In the genomic region with DNA sequence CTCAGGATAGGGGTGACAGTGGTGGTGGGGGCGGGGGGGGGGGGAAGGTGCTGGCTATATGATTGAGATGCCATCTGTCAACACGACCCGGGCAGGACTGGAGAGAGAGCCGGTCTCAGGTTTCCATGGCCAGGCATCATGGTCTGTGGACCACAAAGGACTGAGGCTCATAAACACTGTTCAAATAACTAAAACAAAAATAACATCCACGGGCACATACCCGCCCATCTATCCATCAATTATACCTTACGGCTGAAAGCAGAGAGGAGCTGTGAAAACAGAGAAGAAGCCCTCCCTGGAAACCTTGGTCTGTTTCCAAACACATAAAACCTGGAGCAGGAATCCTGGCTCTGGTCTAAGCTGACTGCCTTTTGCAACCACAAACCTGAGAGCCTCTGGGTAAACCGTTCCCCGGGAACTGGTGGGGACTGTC, we compare ENCODE assay signal across 12 mouse cellular contexts.
DNase-seq lines count a peak whose midpoint lies in the region; ATAC-seq and TF ChIP-seq lines count a peak whose summit lies in the region.
"Had no signal": no experiment of that assay in that cellular context is flagged by ENCODE, and none has a peak within 500 bp of the region (broad histone marks: within the 10 kb centered on the region; RNA-seq: fewer than 3 reads in every experiment).

No protein-coding gene starts in this region.

- no peak for DNase-seq in kidney, adult 2 months
- peak; percentile 70 for DNase-seq in cerebellum, adult 9-10 months
- DNase-seq in urinary bladder, postnatal 10 days (ENCODE audit: low spot score) = no peak
- DNase-seq: kidney, adult 11 months; liver had no signal

- H3K36me3 ChIP-seq in kidney, embryonic 16.5 days (ENCODE audit: insufficient read depth, low read length) = no peaks in the 10 kb centered on the region
- no peaks in the 10 kb centered on the region for H3K36me3 ChIP-seq in kidney, adult 2 months (ENCODE audit: control insufficient read depth, insufficient read depth, low read length)
- H3K36me3 ChIP-seq in embryonic facial prominence, embryonic 13.5 days = no peaks in the 10 kb centered on the region
- no peaks in the 10 kb centered on the region for H3K36me3 ChIP-seq in limb, embryonic 13.5 days
- no peaks in the 10 kb centered on the region for H3K36me3 ChIP-seq in intestine, embryonic 16.5 days (ENCODE audit: control insufficient read depth, insufficient read depth, low read length)
- H3K36me3 ChIP-seq: embryonic facial prominence, embryonic 15.5 days had no signal

- peaks cover 28% of the 10 kb centered on the region for H3K4me1 ChIP-seq in kidney, embryonic 16.5 days (ENCODE audit: insufficient read depth, low read length)
- no peaks in the 10 kb centered on the region for H3K4me1 ChIP-seq in kidney, adult 2 months (ENCODE audit: control insufficient read depth, insufficient read depth, low read length)
- peaks cover 7% of the 10 kb centered on the region; the same call in 1 of the 2 replicates for H3K4me1 ChIP-seq in embryonic facial prominence, embryonic 13.5 days
- H3K4me1 ChIP-seq in limb, embryonic 13.5 days = peaks cover 24% of the 10 kb centered on the region
- peaks cover 3% of the 10 kb centered on the region; the same call in 1 of the 2 replicates for H3K4me1 ChIP-seq in intestine, embryonic 16.5 days (ENCODE audit: control insufficient read depth, insufficient read depth, low read length)

- H3K4me3 ChIP-seq in kidney, embryonic 16.5 days (ENCODE audit: low read length) = no peak overlapping the region
- no peak overlapping the region for H3K4me3 ChIP-seq in kidney, adult 2 months (ENCODE audit: insufficient read depth, low read depth, low read length)
- H3K4me3 ChIP-seq in embryonic facial prominence, embryonic 13.5 days = no peak overlapping the region
- no peak overlapping the region for H3K4me3 ChIP-seq in limb, embryonic 13.5 days
- H3K4me3 ChIP-seq in intestine, embryonic 16.5 days (ENCODE audit: low read length) = no peak overlapping the region
- H3K4me3 ChIP-seq: embryonic facial prominence, embryonic 15.5 days had no signal

- H3K9ac ChIP-seq in kidney, embryonic 16.5 days (replicated peaks; ENCODE audit: low read length) = no peak overlapping the region
- no peak overlapping the region for H3K9ac ChIP-seq in embryonic facial prominence, embryonic 13.5 days
- no peak overlapping the region for H3K9ac ChIP-seq in limb, embryonic 13.5 days
- H3K9ac ChIP-seq in intestine, embryonic 16.5 days (ENCODE audit: low read depth, low read length) = no peak overlapping the region
- H3K9ac ChIP-seq: embryonic facial prominence, embryonic 15.5 days had no signal

- no peak overlapping the region for H3K27ac ChIP-seq in kidney, embryonic 16.5 days (ENCODE audit: low read length)
- no peak overlapping the region for H3K27ac ChIP-seq in kidney, adult 2 months (ENCODE audit: insufficient read depth, low read depth, low read length)
- 0 out of 2 replicates have a peak overlapping the region, but pooled peaks have one; percentile 3 for H3K27ac ChIP-seq in embryonic facial prominence, embryonic 13.5 days
- peak overlapping the region; percentile 67 for H3K27ac ChIP-seq in limb, embryonic 13.5 days
- H3K27ac ChIP-seq in intestine, embryonic 16.5 days (ENCODE audit: low read length) = no peak overlapping the region
- H3K27ac ChIP-seq: embryonic facial prominence, embryonic 15.5 days; macrophage had no signal

- no peak for TF ChIP-seq POLR2A in kidney, adult 2 months (IDR thresholded peaks at IDR 0.05; ENCODE audit: low read depth, low read length)

- WGBS in kidney, embryonic 16.5 days = 14% methylated on average over 9 of the region's 9 CpGs
- WGBS in kidney, adult 2 months = 25% methylated on average over 9 of the region's 9 CpGs
- 31% methylated on average over 9 of the region's 9 CpGs for WGBS in embryonic facial prominence, embryonic 13.5 days
- 12% methylated on average over 9 of the region's 9 CpGs for WGBS in limb, embryonic 13.5 days
- 22% methylated on average over 8 of the region's 9 CpGs for WGBS in intestine, embryonic 16.5 days

- no peaks in the 10 kb centered on the region for H3K9me3 ChIP-seq in kidney, embryonic 16.5 days (ENCODE audit: low read length)
- H3K9me3 ChIP-seq in embryonic facial prominence, embryonic 13.5 days = no peaks in the 10 kb centered on the region
- H3K9me3 ChIP-seq in limb, embryonic 13.5 days = no peaks in the 10 kb centered on the region
- no peaks in the 10 kb centered on the region for H3K9me3 ChIP-seq in intestine, embryonic 16.5 days (ENCODE audit: control insufficient read depth, low read length)
- H3K9me3 ChIP-seq: embryonic facial prominence, embryonic 15.5 days had no signal

- no peak for TF ChIP-seq CTCF in kidney, adult 2 months (conservative IDR thresholded peaks at IDR 0.05; ENCODE audit: insufficient read depth, insufficient read length, low read depth, low read length)

- peak; percentile 93 for ATAC-seq in kidney, embryonic 16.5 days (ENCODE audit: low FRiP score, low TSS enrichment)
- ATAC-seq in embryonic facial prominence, embryonic 13.5 days (ENCODE audit: insufficient number of reproducible peaks, insufficient read depth, low FRiP score, low TSS enrichment, low read depth) = peak; percentile 56; the same call in 1 of the 2 replicates
- ATAC-seq in limb, embryonic 13.5 days (ENCODE audit: low FRiP score, low read depth) = peak; percentile 85
- ATAC-seq in erythroid progenitor cell, adult 5-6 weeks (replicated peaks; ENCODE audit: low FRiP score, poor library complexity, severe bottlenecking) = no peak
- ATAC-seq in intestine, embryonic 16.5 days = no peak

- no peaks in the 10 kb centered on the region for H3K27me3 ChIP-seq in kidney, embryonic 16.5 days (ENCODE audit: insufficient read depth, low read length)
- no peaks in the 10 kb centered on the region for H3K27me3 ChIP-seq in kidney, adult 2 months (replicated peaks; ENCODE audit: control insufficient read depth, insufficient read depth, low read length)
- H3K27me3 ChIP-seq in embryonic facial prominence, embryonic 13.5 days = no peaks in the 10 kb centered on the region
- no peaks in the 10 kb centered on the region for H3K27me3 ChIP-seq in limb, embryonic 13.5 days
- no peaks in the 10 kb centered on the region for H3K27me3 ChIP-seq in intestine, embryonic 16.5 days (replicated peaks; ENCODE audit: control insufficient read depth, insufficient read depth, low read length)
- H3K27me3 ChIP-seq: embryonic facial prominence, embryonic 15.5 days had no signal

- no peak overlapping the region for H3K4me2 ChIP-seq in kidney, embryonic 16.5 days (replicated peaks; ENCODE audit: low read depth, low read length)
- H3K4me2 ChIP-seq in embryonic facial prominence, embryonic 13.5 days = no peak overlapping the region
- H3K4me2 ChIP-seq in limb, embryonic 13.5 days (replicated peaks) = peak overlapping the region; percentile 35
- no peak overlapping the region for H3K4me2 ChIP-seq in intestine, embryonic 16.5 days (ENCODE audit: low read depth, low read length)
- H3K4me2 ChIP-seq: embryonic facial prominence, embryonic 15.5 days had no signal

Comparison
In these comparisons a context has a peak if more than half of its experiments do, and no peak if none do; other contexts are left out.
1. ATAC-seq: peak in kidney, embryonic 16.5 days (single experiment), embryonic facial prominence, embryonic 13.5 days (single experiment) and limb, embryonic 13.5 days (single experiment); none in erythroid progenitor cell, adult 5-6 weeks (single experiment) and intestine, embryonic 16.5 days (single experiment).
2. H3K27ac ChIP-seq: peak in embryonic facial prominence, embryonic 13.5 days (single experiment) and limb, embryonic 13.5 days (single experiment); none in kidney, embryonic 16.5 days (single experiment), kidney, adult 2 months (single experiment) and intestine, embryonic 16.5 days (single experiment).